Mouse (Mus musculus) E14TG2a.4 (cell line): ENCODE results near the gene Mctp1.

Source experiments
- CTCF ChIP-seq: conservative IDR thresholded peaks from 2 replicates; pipeline ENCODE4 v1.5.1; 2014; ENCODE audit warnings: low read length
- NANOG ChIP-seq: IDR thresholded peaks from 2 replicates; pipeline ENCODE4 v1.6.1; 2014; ENCODE audit warnings: borderline replicate concordance, low read length, mixed read lengths
- POU5F1 ChIP-seq: IDR thresholded peaks from 2 replicates; pipeline ENCODE4 v1.6.1; 2014; ENCODE audit warnings: low read length, borderline replicate concordance

DNA sequence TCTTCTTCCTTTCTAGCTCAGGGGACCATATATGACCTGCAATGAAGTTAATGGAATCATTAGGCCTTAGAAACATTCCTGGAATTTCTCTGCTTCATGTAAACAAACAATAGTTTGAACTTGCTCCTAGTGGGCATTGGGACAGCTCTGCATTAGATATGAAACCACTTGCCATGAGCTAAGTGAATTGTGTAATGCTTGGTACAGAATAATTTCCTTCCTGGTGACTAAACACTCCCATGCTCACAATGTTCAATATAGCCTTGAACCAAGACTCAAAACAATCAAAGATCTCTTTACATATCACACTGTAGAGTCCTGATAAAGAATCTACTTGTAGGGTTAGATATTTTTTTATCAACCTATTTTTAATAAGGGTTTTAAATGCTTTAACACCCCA, 305.8 kb downstream of the Mctp1 start:
- TF ChIP-seq CTCF (no peak), POU5F1 (no peak), NANOG (no peak)
